20 mouse cellular contexts compared by ENCODE assay signal in the genomic region with DNA sequence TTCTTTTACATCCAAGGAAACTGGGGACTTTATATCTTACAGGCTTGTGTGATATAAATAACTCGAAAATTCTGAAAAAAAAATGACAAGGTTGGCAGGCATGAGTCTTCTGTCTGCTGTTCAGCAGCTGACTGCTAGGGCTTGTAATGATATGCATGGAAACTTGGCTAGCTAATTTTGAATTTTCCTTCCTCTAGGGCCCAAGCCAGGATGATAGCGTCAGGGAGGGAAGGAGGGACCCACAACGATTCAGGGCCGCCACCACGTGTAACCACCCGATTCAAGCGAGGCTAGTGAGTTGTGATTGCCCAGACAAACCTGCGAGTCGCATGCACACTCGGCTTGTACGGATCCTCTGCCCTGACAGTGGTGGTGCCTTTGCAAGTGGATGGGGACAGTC.
DNase-seq lines count a peak whose midpoint lies in the region; ATAC-seq and TF ChIP-seq lines count a peak whose summit lies in the region.
"Had no signal": no experiment of that assay in that cellular context is flagged by ENCODE, and none has a peak within 500 bp of the region (broad histone marks: within the 10 kb centered on the region; RNA-seq: fewer than 3 reads in every experiment).

No protein-coding gene starts in this region.

- peak; percentile 69 for ATAC-seq in frontal cortex, adult (ENCODE audit: low TSS enrichment)
- peak; percentile 84 for ATAC-seq in forebrain, postnatal 0 days
- ATAC-seq: midbrain, embryonic 13.5 days had no signal

- H3K4me1 ChIP-seq in forebrain, postnatal 0 days (ENCODE audit: insufficient read depth), result no peaks in the 10 kb centered on the region; the same call in 1 of the 2 replicates
- peaks cover 4% of the 10 kb centered on the region for H3K4me1 ChIP-seq in midbrain, embryonic 10.5 days
- H3K4me1 ChIP-seq: hindbrain, embryonic 15.5 days; midbrain, embryonic 13.5 days had no signal

- TF ChIP-seq CTCF in forebrain, postnatal 0 days (IDR thresholded peaks at IDR 0.05; ENCODE audit: low read depth), result no peak; the same call in 1 of the 2 replicates

- no peak overlapping the region for H3K4me2 ChIP-seq in forebrain, postnatal 0 days (ENCODE audit: low read depth)
- H3K4me2 ChIP-seq: embryonic facial prominence, embryonic 12.5 days; hindbrain, embryonic 15.5 days; midbrain, embryonic 13.5 days; stomach, embryonic 15.5 days had no signal

- H3K36me3 ChIP-seq in forebrain, postnatal 0 days (ENCODE audit: insufficient read depth), result no peaks in the 10 kb centered on the region
- H3K36me3 ChIP-seq in midbrain, embryonic 10.5 days, result no peaks in the 10 kb centered on the region
- H3K36me3 ChIP-seq: embryonic facial prominence, embryonic 12.5 days; G1E; hindbrain, embryonic 15.5 days; limb, embryonic 10.5 days; midbrain, embryonic 13.5 days; stomach, embryonic 15.5 days had no signal

- WGBS in forebrain, postnatal 0 days, result 65% methylated on average over 11 of the region's 11 CpGs
- 92% methylated on average over 11 of the region's 11 CpGs for WGBS in midbrain, embryonic 10.5 days

- H3K27ac ChIP-seq in forebrain, postnatal 0 days (ENCODE audit: low read depth, low read length), result peak overlapping the region; percentile 62; the same call in 1 of the 2 replicates
- no peak overlapping the region for H3K27ac ChIP-seq in midbrain, embryonic 10.5 days (replicated peaks)
- H3K27ac ChIP-seq: embryonic facial prominence, embryonic 12.5 days; hindbrain, embryonic 15.5 days; limb, embryonic 10.5 days; liver, embryonic 14.5 days; midbrain, embryonic 13.5 days; stomach, embryonic 15.5 days had no signal

- intact Hi-C loops in left cerebral cortex, postnatal 14 days (cut with DNase I), result loop anchor here (10.0 kb wide), 1 partner anchor 89 kb away; no protein-coding TSS in a partner anchor

- H3K9me3 ChIP-seq in forebrain, postnatal 0 days (ENCODE audit: low read length), result no peaks in the 10 kb centered on the region
- H3K9me3 ChIP-seq in midbrain, embryonic 10.5 days (replicated peaks), result no peaks in the 10 kb centered on the region
- H3K9me3 ChIP-seq: embryonic facial prominence, embryonic 12.5 days; hindbrain, embryonic 15.5 days; limb, embryonic 10.5 days; midbrain, embryonic 13.5 days; stomach, embryonic 15.5 days had no signal

- no peak overlapping the region for H3K4me3 ChIP-seq in forebrain, postnatal 0 days (ENCODE audit: low read depth, low read length)
- no peak overlapping the region for H3K4me3 ChIP-seq in midbrain, embryonic 10.5 days
- H3K4me3 ChIP-seq: embryonic facial prominence, embryonic 12.5 days; hindbrain, embryonic 15.5 days; limb, embryonic 10.5 days; midbrain, embryonic 13.5 days; stomach, embryonic 15.5 days had no signal

- DNase-seq in frontal cortex, postnatal 25 days (ENCODE audit: low spot score in 2 of 2), result no peak
- DNase-seq in left cerebral cortex, postnatal 14 days (ENCODE audit: low spot score in 2 of 2), result peak; percentile 47 to 77
- DNase-seq in left cerebral cortex, adult 9 months (ENCODE audit: low spot score in 2 of 2), result no peak
- DNase-seq in forebrain, postnatal 0 days, result peak; percentile 78
- DNase-seq in right cerebral cortex, postnatal 25 days, result peak; percentile 53
- DNase-seq in midbrain, embryonic 10.5 days (ENCODE audit: low spot score), result no peak
- no peak for DNase-seq in cerebellum, adult 9-10 months
- DNase-seq: adrenal gland, postnatal 25 days; gastrocnemius, postnatal 36 days; kidney, adult 18-20 months; lung, postnatal 14 days; thymus, postnatal 36 days had no signal

- H3K9ac ChIP-seq in forebrain, postnatal 0 days, result no peak overlapping the region
- H3K9ac ChIP-seq: embryonic facial prominence, embryonic 12.5 days; hindbrain, embryonic 15.5 days; liver, embryonic 14.5 days; midbrain, embryonic 13.5 days; stomach, embryonic 15.5 days had no signal

- no peaks in the 10 kb centered on the region for H3K27me3 ChIP-seq in forebrain, postnatal 0 days (ENCODE audit: insufficient read depth, low read length)
- H3K27me3 ChIP-seq in midbrain, embryonic 10.5 days (ENCODE audit: low read depth, poor library complexity, severe bottlenecking), result no peaks in the 10 kb centered on the region
- H3K27me3 ChIP-seq: embryonic facial prominence, embryonic 12.5 days; hindbrain, embryonic 15.5 days; midbrain, embryonic 13.5 days; stomach, embryonic 15.5 days had no signal

Comparison
In these comparisons a context has a peak if more than half of its experiments do, and no peak if none do; other contexts are left out.
1. DNase-seq: peak in left cerebral cortex, postnatal 14 days (2 of 2), forebrain, postnatal 0 days (single experiment) and right cerebral cortex, postnatal 25 days (single experiment); none in frontal cortex, postnatal 25 days (0 of 2), left cerebral cortex, adult 9 months (0 of 2), midbrain, embryonic 10.5 days (single experiment) and cerebellum, adult 9-10 months (single experiment).